Mouse (Mus musculus) hindbrain, embryonic 11.5 days (tissue): ENCODE data around the gene Mapkbp1. TPM values are rescaled to one million over a fixed set of nuclear protein-coding genes. Genes with fewer than 3 reads are reported as not detected.

Experiments used
- ATAC-seq: fragments of 200-750 bp; cut with Nextera tagmentation; 2 replicates; pipeline ENCODE4 v1.8.0; 2017; ENCODE audit warnings: mild to moderate bottlenecking, moderate TSS enrichment, moderate library complexity; ENCODE audit not compliant: low FRiP score
- DNase-seq: peaks from one replicate; pipeline ENCODE4 v3.0.0-alpha.2; 2015; ENCODE audit warnings: low spot score
- H3K27ac ChIP-seq: fragments of 300-500 bp; sonication (generic); 2 replicates; pipeline ENCODE4 v1.5.1; 2014; ENCODE audit warnings: mild to moderate bottlenecking, low read depth, low read length
- H3K27me3 ChIP-seq: fragments of 300-500 bp; sonication (generic); 2 replicates; pipeline ENCODE4 v1.6.1; 2014; ENCODE audit warnings: mild to moderate bottlenecking, low read length, moderate library complexity, mixed read lengths; ENCODE audit not compliant: control insufficient read depth, insufficient read depth
- H3K36me3 ChIP-seq: fragments of 300-500 bp; sonication (generic); 2 replicates; pipeline ENCODE4 v1.6.1; 2014; ENCODE audit warnings: mild to moderate bottlenecking, low read length, moderate library complexity, mixed read lengths; ENCODE audit not compliant: control insufficient read depth, insufficient read depth
- H3K4me1 ChIP-seq: fragments of 300-500 bp; sonication (generic); replicated peaks from 2 replicates; pipeline ENCODE4 v1.6.1; 2014; ENCODE audit warnings: low read length, mixed read lengths; ENCODE audit not compliant: control insufficient read depth, insufficient read depth
- H3K4me2 ChIP-seq: fragments of 300-500 bp; sonication (generic); replicated peaks from 2 replicates; pipeline ENCODE4 v1.6.1; 2014; ENCODE audit warnings: mild to moderate bottlenecking, low read depth, low read length
- H3K4me3 ChIP-seq: fragments of 300-500 bp; sonication (generic); 2 replicates; pipeline ENCODE4 v1.5.1; 2014; ENCODE audit warnings: low read depth, low read length
- H3K9ac ChIP-seq: fragments of 300-500 bp; sonication (generic); 2 replicates; pipeline ENCODE4 v1.6.1; 2014; ENCODE audit warnings: low read depth, low read length
- H3K9me3 ChIP-seq: fragments of 300-500 bp; sonication (generic); 2 replicates; pipeline ENCODE4 v1.6.1; 2016; ENCODE audit warnings: low read length; ENCODE audit not compliant: control insufficient read depth
- WGBS: fragments of 180-500 bp; shearing (Covaris S2); extraction: QIAGEN DNeasy Blood & Tissue Kit; methylation state at CpG from one replicate; pipeline ENCODE4 v1.1.7; 2014; 5-methylcytosine and 5-hydroxymethylcytosine counted together
- polyA plus RNA-seq: library from polyadenylated mRNA; unstranded; fragments of >200 nt; fragmentation: Nextera tagmentation; extraction: Ambion mirVana; gene quantifications from 2 replicates; pipeline ENCODE4 v1.2.1, GENCODE M21; 2014

The Mapkbp1 gene
- polyA plus RNA-seq, 1 experiment from 2014 or later, result 4.4 TPM

DNA sequence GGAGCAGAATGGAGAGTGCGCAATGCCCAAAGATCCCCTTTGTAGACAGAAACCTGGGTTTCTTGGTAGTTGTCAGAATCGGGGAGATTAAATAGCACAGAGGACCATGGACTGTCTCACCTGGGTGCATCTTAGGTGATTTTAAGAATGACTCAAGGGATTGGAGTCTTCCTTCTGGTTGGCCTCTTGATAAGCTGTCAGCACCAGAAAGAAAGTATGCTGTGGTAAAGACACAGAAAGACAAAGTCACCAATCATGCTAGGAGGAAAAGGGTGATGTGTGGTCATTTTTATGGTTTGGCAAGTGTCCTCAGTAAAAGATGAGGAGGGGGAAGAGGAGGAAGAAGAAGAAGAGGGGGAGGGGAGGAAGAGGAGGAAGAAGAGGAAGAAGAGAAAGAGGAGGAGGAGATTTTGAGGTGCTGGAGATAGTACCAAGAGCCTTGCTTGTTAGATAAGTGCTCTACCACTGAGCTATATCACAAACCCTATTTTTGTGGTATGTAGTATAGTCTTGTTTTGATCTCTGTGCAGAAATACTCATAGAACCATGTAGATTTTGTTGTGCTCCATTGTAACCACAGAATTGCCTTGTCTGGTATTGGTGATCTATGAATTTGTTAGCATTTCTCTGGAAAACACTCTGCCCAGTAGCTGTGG lies 41.5 kb downstream of the Mapkbp1 start:
- WGBS, result 99% methylated on average over 2 of the region's 2 CpGs
- ATAC-seq, result no peak
- Histone ChIP-seq H3K27me3 (no peaks in the 10 kb centered on the region), H3K4me2 (no peak overlapping the region), H3K4me3 (no peak overlapping the region), H3K9ac (no peak overlapping the region), H3K9me3 (no peaks in the 10 kb centered on the region), H3K4me1 (no peaks in the 10 kb centered on the region), H3K36me3 (no peaks in the 10 kb centered on the region), H3K27ac (no peak overlapping the region)
- DNase-seq, result no peak

DNA sequence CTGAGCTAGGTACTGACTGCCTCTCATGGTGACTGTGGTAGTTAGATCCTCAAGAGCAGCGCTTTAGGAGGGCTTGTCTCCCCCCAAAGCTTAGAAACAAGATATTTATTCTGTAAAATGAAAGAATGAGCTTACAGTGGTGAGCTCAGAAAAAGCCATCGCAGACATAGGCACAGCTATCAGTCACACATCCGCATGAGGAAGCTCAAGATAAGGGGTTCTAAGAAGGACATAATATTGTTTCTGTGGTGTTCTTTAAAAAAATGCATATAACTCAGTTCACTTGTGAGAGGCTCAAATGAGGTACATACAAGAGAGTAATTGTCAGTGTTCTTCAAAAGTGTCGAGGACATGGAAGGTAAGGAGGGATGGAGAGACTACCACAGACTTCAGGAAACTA lies 43.4 kb downstream of the Mapkbp1 start:
- DNase-seq, result no peak
- no peaks in the 10 kb centered on the region for H3K36me3 ChIP-seq
- WGBS, result 93% methylated on average over 4 of the region's 4 CpGs
- H3K27ac ChIP-seq, result no peak overlapping the region
- H3K4me1 ChIP-seq, result no peaks in the 10 kb centered on the region
- H3K9ac ChIP-seq, result no peak overlapping the region
- ATAC-seq, result no peak
- H3K4me2 ChIP-seq, result no peak overlapping the region
- H3K9me3 ChIP-seq, result no peaks in the 10 kb centered on the region
- H3K27me3 ChIP-seq, result no peaks in the 10 kb centered on the region
- H3K4me3 ChIP-seq, result no peak overlapping the region

DNA sequence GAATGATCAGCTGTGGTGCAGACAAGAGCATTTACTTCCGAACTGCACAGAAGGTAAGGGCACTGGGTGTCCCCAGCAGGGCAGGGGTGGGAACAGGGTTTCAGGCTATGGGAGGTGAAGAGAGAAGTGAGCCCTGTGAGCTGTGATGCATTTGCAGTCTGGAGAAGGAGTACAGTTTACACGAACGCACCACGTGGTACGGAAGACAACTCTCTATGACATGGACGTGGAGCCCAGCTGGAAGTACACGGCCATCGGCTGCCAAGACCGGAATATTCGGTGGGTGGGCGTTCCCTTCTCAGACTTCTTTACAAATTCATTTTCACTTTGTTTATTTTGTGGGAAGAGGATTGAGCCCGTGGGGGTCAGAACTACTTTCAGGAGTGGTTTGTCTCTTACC lies 45.1 kb downstream of the Mapkbp1 start:
- WGBS, result 93% methylated on average over 12 of the region's 12 CpGs
- DNase-seq (no peak), ATAC-seq (no peak)
- no peak overlapping the region for H3K4me2 ChIP-seq
- no peaks in the 10 kb centered on the region for H3K9me3 ChIP-seq
- no peak overlapping the region for H3K4me3 ChIP-seq
- H3K4me1 ChIP-seq, result no peaks in the 10 kb centered on the region
- H3K36me3 ChIP-seq, result peaks cover 3% of the 10 kb centered on the region; the same call in 1 of the 2 replicates
- H3K9ac ChIP-seq, result no peak overlapping the region
- H3K27ac ChIP-seq, result no peak overlapping the region
- H3K27me3 ChIP-seq, result no peaks in the 10 kb centered on the region

DNA sequence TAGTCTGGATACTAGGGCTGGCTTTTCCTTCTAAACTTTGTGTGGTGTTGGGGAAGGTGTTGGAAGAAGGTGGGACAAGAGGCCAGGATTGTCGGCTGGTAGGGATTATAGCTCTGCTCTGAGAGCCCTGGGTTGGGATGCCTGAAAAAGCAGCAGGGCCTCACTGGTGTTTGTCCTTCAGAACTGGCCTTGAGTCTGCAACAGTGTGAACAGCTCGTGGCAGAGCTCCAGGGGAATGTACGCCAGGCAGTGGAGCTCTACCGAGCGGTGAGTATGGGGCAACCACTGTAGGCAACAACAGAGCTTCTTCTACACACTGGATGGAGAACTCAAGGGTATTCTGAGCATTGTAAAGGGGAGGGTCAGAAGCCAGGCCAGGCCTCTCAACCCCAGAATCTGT lies 51.8 kb downstream of the Mapkbp1 start:
- no peak for ATAC-seq
- peaks cover 6% of the 10 kb centered on the region for H3K4me1 ChIP-seq
- no peaks in the 10 kb centered on the region for H3K27me3 ChIP-seq
- no peak for DNase-seq
- H3K4me2 ChIP-seq, result no peak overlapping the region
- H3K4me3 ChIP-seq, result no peak overlapping the region
- no peak overlapping the region for H3K9ac ChIP-seq
- no peaks in the 10 kb centered on the region for H3K9me3 ChIP-seq
- 89% methylated on average over 5 of the region's 5 CpGs for WGBS
- H3K27ac ChIP-seq, result no peak overlapping the region
- peaks cover 6% of the 10 kb centered on the region; the same call in 1 of the 2 replicates for H3K36me3 ChIP-seq

DNA sequence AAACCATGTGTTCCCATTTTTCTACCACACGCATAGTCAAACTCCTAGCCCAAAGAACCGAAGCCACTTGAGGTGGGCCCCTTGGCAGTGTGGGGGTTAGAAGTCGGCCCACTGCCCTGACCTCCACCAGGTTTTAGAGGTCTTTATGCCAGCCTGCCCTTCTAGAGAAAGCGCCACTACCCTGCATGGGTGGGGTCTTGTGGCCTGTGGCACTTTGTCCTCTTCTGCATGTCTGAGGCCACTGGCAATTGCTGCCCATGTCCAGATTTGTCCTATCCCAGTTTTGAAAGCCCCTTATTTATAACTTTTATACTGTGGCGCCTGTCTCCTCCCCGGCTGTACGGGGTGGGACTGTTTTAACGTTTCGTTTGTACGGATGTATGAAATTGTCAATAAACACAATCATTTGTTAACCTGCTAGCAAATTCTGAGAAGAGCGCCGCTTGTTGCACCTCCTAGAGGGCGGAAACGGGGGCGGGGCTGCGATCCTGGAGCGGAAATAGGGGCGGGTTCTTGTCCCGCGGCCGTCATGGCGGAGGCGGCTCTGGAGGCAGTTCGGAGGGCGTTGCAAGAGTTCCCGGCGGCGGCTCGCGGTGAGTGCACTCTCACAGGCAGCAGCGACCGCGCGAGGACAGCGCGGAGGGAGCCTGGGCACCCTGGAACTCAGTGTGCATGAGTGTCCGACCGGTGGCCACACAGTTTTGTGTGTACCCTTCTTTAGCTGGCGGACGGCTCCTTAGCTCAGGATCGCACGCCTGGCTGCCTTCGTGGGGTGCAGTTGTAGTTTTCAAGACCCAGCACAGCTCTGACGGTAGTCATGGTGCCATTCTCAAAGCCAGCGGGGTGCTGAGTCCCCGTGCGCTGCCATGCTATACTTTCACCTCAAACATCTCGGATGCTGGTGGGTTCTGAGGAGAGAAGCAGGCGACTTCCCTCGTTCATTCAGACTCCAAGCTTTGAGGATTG lies 54.8 kb downstream of the Mapkbp1 start, which contains the start of the genes Jmjd7 and Gm28042:
TSS of gene Jmjd7 (plus strand) at position 500 of the 966 bp plus-strand sequence.
TSS of gene Gm28042 (plus strand) at position 510 of the 966 bp plus-strand sequence.
- Histone ChIP-seq H3K27me3 (no peaks in the 10 kb centered on the region), H3K36me3 (peaks cover 5% of the 10 kb centered on the region; the same call in 1 of the 2 replicates), H3K9me3 (no peaks in the 10 kb centered on the region), H3K4me2 (peak within 1 kb of the TSS; percentile 38), H3K9ac (peak within 1 kb of the TSS; percentile 89), H3K27ac (peak within 1 kb of the TSS; percentile 83), H3K4me1 (peaks cover 6% of the 10 kb centered on the region), H3K4me3 (peak within 1 kb of the TSS; percentile 80)
- 6% methylated on average over 50 of the region's 50 CpGs for WGBS
- DNase-seq (peak; percentile 92), ATAC-seq (peak; percentile 91)

DNA sequence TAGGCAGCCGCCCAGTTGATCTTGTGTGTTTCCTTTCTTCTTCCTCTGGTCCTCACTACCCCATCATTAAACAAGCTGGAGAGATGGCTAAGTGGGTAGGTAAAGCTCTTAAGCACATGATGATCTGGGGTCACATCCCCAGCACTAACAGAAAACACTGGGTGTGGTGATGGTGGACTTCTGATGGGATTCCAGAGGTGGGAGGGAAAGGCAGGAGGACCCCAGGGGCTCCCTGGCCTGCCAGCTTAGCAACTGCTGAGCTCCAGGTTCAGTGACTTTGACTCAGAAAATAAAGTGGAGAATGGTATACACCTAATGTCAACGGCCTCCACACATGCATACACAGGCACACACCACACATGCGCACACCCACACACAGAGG lies 55.4 kb downstream of the Mapkbp1 start:
- WGBS, result 56% methylated on average over 3 of the region's 3 CpGs
- Histone ChIP-seq H3K4me1 (peaks cover 6% of the 10 kb centered on the region), H3K27me3 (no peaks in the 10 kb centered on the region), H3K9me3 (no peaks in the 10 kb centered on the region), H3K36me3 (peaks cover 2% of the 10 kb centered on the region; the same call in 1 of the 2 replicates), H3K27ac (0 out of 2 replicates have a peak overlapping the region, but pooled peaks have one; percentile 83), H3K4me3 (peak overlapping the region; percentile 80), H3K4me2 (peak overlapping the region; percentile 38), H3K9ac (peak overlapping the region; percentile 89)
- ATAC-seq (peak; percentile 18; the same call in 1 of the 2 replicates), DNase-seq (no peak)

DNA sequence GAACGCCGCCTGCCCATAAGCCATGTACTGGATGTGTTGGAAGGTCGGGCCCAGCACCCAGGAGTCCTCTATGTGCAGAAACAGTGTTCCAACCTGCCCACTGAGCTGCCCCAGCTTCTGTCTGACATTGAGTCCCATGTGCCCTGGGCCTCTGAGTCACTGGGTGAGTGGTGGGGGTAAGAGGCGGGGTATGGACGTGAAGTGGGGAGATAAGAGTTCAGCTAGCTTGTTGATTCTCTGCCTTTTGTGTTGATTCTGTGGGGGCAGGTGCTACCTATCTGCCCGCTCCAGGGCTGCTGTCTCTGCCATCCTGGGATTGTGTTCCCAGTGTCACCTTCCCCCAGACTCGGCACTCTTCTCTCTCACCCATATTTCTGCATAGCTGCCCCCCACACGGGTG lies 57.9 kb downstream of the Mapkbp1 start:
- DNase-seq, result no peak
- no peak overlapping the region for H3K4me2 ChIP-seq
- no peak overlapping the region for H3K9ac ChIP-seq
- no peak overlapping the region for H3K4me3 ChIP-seq
- WGBS, result 90% methylated on average over 8 of the region's 8 CpGs
- no peaks in the 10 kb centered on the region; the same call in 1 of the 2 replicates for H3K36me3 ChIP-seq
- peaks cover 6% of the 10 kb centered on the region for H3K4me1 ChIP-seq
- ATAC-seq, result no peak
- H3K27me3 ChIP-seq, result no peaks in the 10 kb centered on the region
- H3K9me3 ChIP-seq, result no peaks in the 10 kb centered on the region
- H3K27ac ChIP-seq, result no peak overlapping the region

DNA sequence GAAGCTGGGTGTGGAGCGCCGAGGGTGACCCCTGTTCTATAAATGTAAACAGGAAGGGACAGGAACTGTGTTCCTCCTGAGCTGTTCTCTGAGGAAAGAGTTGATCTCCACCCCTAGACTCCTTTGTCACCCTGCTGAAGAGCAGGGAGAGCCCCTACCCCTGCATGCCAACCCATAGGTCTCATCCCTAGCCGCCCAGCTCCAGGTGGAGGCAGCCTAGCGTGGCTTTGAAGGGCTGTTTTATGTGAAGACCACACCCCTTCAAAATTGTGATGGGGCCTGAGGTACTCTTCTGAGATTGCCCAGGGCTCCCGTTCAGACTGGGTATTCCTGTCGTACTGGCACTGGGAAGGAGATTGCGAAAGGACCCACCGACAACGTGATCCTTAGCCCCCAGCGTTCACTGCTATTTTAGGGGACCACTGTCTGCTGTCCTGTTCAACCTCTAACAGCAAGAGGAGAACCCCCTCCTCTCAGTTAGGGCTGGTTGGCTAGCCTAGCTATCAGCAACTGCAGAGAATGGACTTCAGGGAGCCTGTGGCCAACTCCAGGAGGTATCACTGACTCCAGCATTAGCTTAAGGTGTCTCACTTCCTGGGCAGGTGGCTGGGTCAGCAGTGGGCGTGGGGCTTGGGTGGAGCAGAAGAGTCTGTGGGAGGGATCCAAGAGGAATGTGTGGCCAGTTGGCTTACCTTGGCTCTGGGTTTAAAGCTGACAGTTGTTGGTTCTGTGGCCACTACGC lies 60.4 kb downstream of the Mapkbp1 start, which contains the start of gene Pla2g4b:
TSS of gene Pla2g4b (plus strand) at position 692 of the 742 bp plus-strand sequence.
- Histone ChIP-seq H3K27me3 (no peaks in the 10 kb centered on the region), H3K9me3 (no peaks in the 10 kb centered on the region), H3K4me1 (peaks cover 5% of the 10 kb centered on the region), H3K9ac (no peak within 1 kb of the TSS), H3K4me2 (no peak within 1 kb of the TSS), H3K36me3 (peaks cover 2% of the 10 kb centered on the region; the same call in 1 of the 2 replicates), H3K4me3 (no peak within 1 kb of the TSS), H3K27ac (no peak within 1 kb of the TSS)
- WGBS, result 87% methylated on average over 12 of the region's 12 CpGs
- DNase-seq (no peak), ATAC-seq (no peak)
